Mouse (Mus musculus) forebrain, embryonic 14.5 days (tissue): ENCODE data around the gene Hist2h4. TPM values are rescaled to one million over a fixed set of nuclear protein-coding genes. Genes with fewer than 3 reads are reported as not detected.

ENCODE experiments used
- ATAC-seq: fragments of 200-750 bp; cut with Nextera tagmentation; 2 replicates; pipeline ENCODE4 v1.8.0; 2017; ENCODE audit warnings: mild to moderate bottlenecking, moderate library complexity
- DNase-seq: peaks from one replicate; pipeline ENCODE4 v3.0.0-alpha.2; 2015; ENCODE audit warnings: low spot score
- H3K27ac ChIP-seq: fragments of 300-500 bp; sonication (generic); 2 replicates; pipeline ENCODE4 v1.5.1; 2014; ENCODE audit warnings: low read depth, mild to moderate bottlenecking, control low read depth, low read length, moderate library complexity
- H3K27me3 ChIP-seq: fragments of 300-500 bp; sonication (generic); replicated peaks from 2 replicates; pipeline ENCODE4 v1.6.1; 2014; ENCODE audit warnings: low read length, control low read depth, mixed read lengths; ENCODE audit not compliant: control insufficient read depth, insufficient read depth
- H3K36me3 ChIP-seq: fragments of 300-500 bp; sonication (generic); 2 replicates; pipeline ENCODE4 v1.6.1; 2014; ENCODE audit warnings: low read length, control low read depth; ENCODE audit not compliant: control insufficient read depth, insufficient read depth
- H3K4me1 ChIP-seq: fragments of 300-500 bp; sonication (generic); 2 replicates; pipeline ENCODE4 v1.6.1; 2014; ENCODE audit warnings: antibody characterized with exemption, low read length, control low read depth; ENCODE audit not compliant: control insufficient read depth, insufficient read depth
- H3K4me2 ChIP-seq: fragments of 300-500 bp; sonication (generic); 2 replicates; pipeline ENCODE4 v1.6.1; 2014; ENCODE audit warnings: mild to moderate bottlenecking, control low read depth, low read length
- H3K4me3 ChIP-seq: fragments of 300-500 bp; sonication (generic); 2 replicates; pipeline ENCODE4 v1.5.1; 2014; ENCODE audit warnings: low read depth, low read length, control low read depth
- H3K9ac ChIP-seq: fragments of 300-500 bp; sonication (generic); 2 replicates; pipeline ENCODE4 v1.6.1; 2014; ENCODE audit warnings: mild to moderate bottlenecking, low read length, control low read depth, moderate library complexity
- H3K9me3 ChIP-seq: fragments of 300-500 bp; sonication (generic); replicated peaks from 2 replicates; pipeline ENCODE4 v1.6.1; 2016; ENCODE audit warnings: low read length, control low read depth, mixed read lengths; ENCODE audit not compliant: control insufficient read depth
- WGBS: fragments of 180-500 bp; shearing (Covaris S2); extraction: QIAGEN DNeasy Blood & Tissue Kit; methylation state at CpG from one replicate; pipeline ENCODE4 v1.1.7; 2014; 5-methylcytosine and 5-hydroxymethylcytosine counted together
- polyA plus RNA-seq: library from polyadenylated mRNA; unstranded; fragments of >200 nt; fragmentation: Nextera tagmentation; extraction: Ambion mirVana; gene quantifications from 2 replicates; pipeline ENCODE4 v1.2.1, GENCODE M21; 2014

Hist2h4 gene
- polyA plus RNA-seq, 1 experiment from 2014 or later: 8.1 TPM

GRCm38 (mm10) chr3:96235836-96236235 is 27.3 kb downstream of the Hist2h4 start:
- no peaks in the 10 kb centered on the region for H3K9me3 ChIP-seq
- ATAC-seq: no peak
- WGBS: 74% methylated on average over 3 of the region's 3 CpGs
- no peaks in the 10 kb centered on the region for H3K27me3 ChIP-seq
- no peak overlapping the region for H3K4me2 ChIP-seq
- peaks cover 15% of the 10 kb centered on the region; the same call in 1 of the 2 replicates for H3K4me1 ChIP-seq
- no peak overlapping the region for H3K9ac ChIP-seq
- no peaks in the 10 kb centered on the region for H3K36me3 ChIP-seq
- no peak overlapping the region for H3K4me3 ChIP-seq
- no peak for DNase-seq
- H3K27ac ChIP-seq: no peak overlapping the region

GRCm38 (mm10) chr3:96234914-96235313 is 28.2 kb downstream of the Hist2h4 start:
- no peak for ATAC-seq
- no peak overlapping the region for H3K4me3 ChIP-seq
- H3K27ac ChIP-seq: no peak overlapping the region
- no peaks in the 10 kb centered on the region for H3K36me3 ChIP-seq
- H3K9ac ChIP-seq: no peak overlapping the region
- 91% methylated on average over 2 of the region's 2 CpGs for WGBS
- DNase-seq: no peak
- peaks cover 13% of the 10 kb centered on the region; the same call in 1 of the 2 replicates for H3K4me1 ChIP-seq
- H3K9me3 ChIP-seq: no peaks in the 10 kb centered on the region
- no peaks in the 10 kb centered on the region for H3K27me3 ChIP-seq
- H3K4me2 ChIP-seq: no peak overlapping the region

- DNase-seq (no peak), ATAC-seq (no peak)
- Histone ChIP-seq H3K4me2 (no peak overlapping the region), H3K9me3 (no peaks in the 10 kb centered on the region), H3K4me1 (peaks cover under 1% of the 10 kb centered on the region; the same call in 1 of the 2 replicates), H3K4me3 (no peak overlapping the region), H3K9ac (no peak overlapping the region), H3K36me3 (no peaks in the 10 kb centered on the region), H3K27ac (no peak overlapping the region), H3K27me3 (no peaks in the 10 kb centered on the region)
- WGBS: 70% methylated on average over 2 of the region's 2 CpGs
These were observed 31.4 kb downstream of the Hist2h4 start for GRCm38 (mm10) chr3:96231758-96232120.

GRCm38 (mm10) chr3:96230910-96231757 is 32.0 kb downstream of the Hist2h4 start:
- WGBS: 76% methylated on average over 4 of the region's 4 CpGs
- no peak for DNase-seq
- Histone ChIP-seq H3K4me1 (no peaks in the 10 kb centered on the region), H3K27ac (no peak overlapping the region), H3K4me3 (no peak overlapping the region), H3K4me2 (no peak overlapping the region), H3K36me3 (no peaks in the 10 kb centered on the region), H3K9me3 (no peaks in the 10 kb centered on the region), H3K9ac (no peak overlapping the region), H3K27me3 (no peaks in the 10 kb centered on the region)
- ATAC-seq: no peak

GRCm38 (mm10) chr3:96230404-96230803 is 32.7 kb downstream of the Hist2h4 start:
- H3K4me2 ChIP-seq: no peak overlapping the region
- no peak for ATAC-seq
- WGBS: 84% methylated on average over 2 of the region's 2 CpGs
- no peaks in the 10 kb centered on the region for H3K9me3 ChIP-seq
- no peaks in the 10 kb centered on the region for H3K27me3 ChIP-seq
- peaks cover under 1% of the 10 kb centered on the region; the same call in 1 of the 2 replicates for H3K4me1 ChIP-seq
- no peak overlapping the region for H3K4me3 ChIP-seq
- DNase-seq: no peak
- H3K27ac ChIP-seq: no peak overlapping the region
- no peaks in the 10 kb centered on the region for H3K36me3 ChIP-seq
- no peak overlapping the region for H3K9ac ChIP-seq

- Histone ChIP-seq H3K9ac (no peak overlapping the region), H3K4me2 (no peak overlapping the region), H3K27me3 (no peaks in the 10 kb centered on the region), H3K4me1 (peaks cover 5% of the 10 kb centered on the region; the same call in 1 of the 2 replicates), H3K9me3 (no peaks in the 10 kb centered on the region), H3K4me3 (no peak overlapping the region), H3K36me3 (no peaks in the 10 kb centered on the region), H3K27ac (no peak overlapping the region)
- 70% methylated on average over 2 of the region's 2 CpGs for WGBS
- ATAC-seq: no peak
- DNase-seq: no peak
These were observed 34.3 kb downstream of the Hist2h4 start for GRCm38 (mm10) chr3:96228828-96229227.

GRCm38 (mm10) chr3:96226695-96227648 is 36.1 kb downstream of the Hist2h4 start:
- H3K27ac ChIP-seq: no peak overlapping the region
- DNase-seq: no peak
- WGBS: 76% methylated on average over 8 of the region's 8 CpGs
- H3K4me1 ChIP-seq: peaks cover 19% of the 10 kb centered on the region
- H3K27me3 ChIP-seq: no peaks in the 10 kb centered on the region
- no peak overlapping the region for H3K9ac ChIP-seq
- no peak overlapping the region for H3K4me2 ChIP-seq
- H3K9me3 ChIP-seq: no peaks in the 10 kb centered on the region
- no peak for ATAC-seq
- no peak overlapping the region for H3K4me3 ChIP-seq
- H3K36me3 ChIP-seq: no peaks in the 10 kb centered on the region

GRCm38 (mm10) chr3:96225421-96225820 is 37.7 kb downstream of the Hist2h4 start:
- Histone ChIP-seq H3K4me2 (no peak overlapping the region), H3K4me1 (peaks cover 26% of the 10 kb centered on the region), H3K4me3 (no peak overlapping the region), H3K27ac (no peak overlapping the region), H3K9ac (0 out of 2 replicates have a peak overlapping the region, but pooled peaks have one; percentile 1), H3K9me3 (no peaks in the 10 kb centered on the region), H3K36me3 (no peaks in the 10 kb centered on the region), H3K27me3 (no peaks in the 10 kb centered on the region)
- WGBS: 2% methylated on average over 2 of the region's 2 CpGs
- DNase-seq: no peak
- ATAC-seq: no peak
